Mouse (Mus musculus) colon, adult 2 months (tissue): ENCODE measurements around the gene Trappc6a. TPM values are rescaled to one million over a fixed set of nuclear protein-coding genes. Genes with fewer than 3 reads are reported as not detected.

ENCODE experiments used
- polyA plus RNA-seq: library from polyadenylated mRNA; depleted of rRNA; stranded (reverse); fragments of >200 nt; gene quantifications from 2 replicates; pipeline ENCODE4 v1.2.3, GENCODE M21; 2012; rRNA removed

The Trappc6a gene
- 218 and 235 TPM in 2 replicates for polyA plus RNA-seq

DNA sequence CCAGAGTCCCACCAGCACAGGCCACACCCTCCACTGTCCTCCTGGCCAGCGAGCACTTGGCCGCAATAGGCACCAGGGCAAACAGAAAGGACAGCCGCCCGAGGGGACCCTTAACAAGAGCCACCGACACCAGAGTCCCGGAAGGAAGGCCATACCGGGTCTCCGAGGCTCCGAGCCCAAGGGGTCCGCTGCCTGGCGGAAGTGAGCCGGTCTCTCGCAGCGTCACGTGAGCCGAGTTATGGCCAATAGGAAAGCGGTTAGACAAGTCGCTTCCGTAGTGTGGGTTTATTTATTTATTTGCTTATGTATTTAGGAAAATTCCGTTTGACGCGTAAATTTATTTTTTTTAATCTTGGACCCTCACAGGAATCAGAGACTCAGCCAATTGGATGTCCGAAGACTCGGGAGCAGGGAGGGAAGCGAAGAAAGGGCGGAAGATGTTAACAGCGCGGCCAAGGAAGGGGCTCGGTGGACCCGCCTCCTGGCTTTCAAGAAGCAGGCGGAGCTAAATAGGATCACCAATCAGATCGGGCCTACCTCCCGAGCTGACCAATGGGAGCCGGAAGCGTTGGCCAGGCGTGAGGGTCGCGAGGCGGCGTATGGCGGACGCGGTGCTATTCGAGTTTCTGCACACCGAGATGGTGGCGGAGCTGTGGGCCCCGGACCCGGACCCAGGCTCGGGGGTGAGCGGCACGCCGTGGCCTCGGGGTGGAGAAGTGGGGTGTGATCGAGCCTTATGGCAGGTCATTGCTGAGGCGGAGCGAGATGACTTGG is at the start of gene Trappc6a, which contains the start of gene Bloc1s3:
Gene Trappc6a, plus strand, starts transcription at position 246 of the 774 bp plus-strand sequence.
Gene Bloc1s3, minus strand, starts transcription at position 218 of the 774 bp plus-strand sequence.

DNA sequence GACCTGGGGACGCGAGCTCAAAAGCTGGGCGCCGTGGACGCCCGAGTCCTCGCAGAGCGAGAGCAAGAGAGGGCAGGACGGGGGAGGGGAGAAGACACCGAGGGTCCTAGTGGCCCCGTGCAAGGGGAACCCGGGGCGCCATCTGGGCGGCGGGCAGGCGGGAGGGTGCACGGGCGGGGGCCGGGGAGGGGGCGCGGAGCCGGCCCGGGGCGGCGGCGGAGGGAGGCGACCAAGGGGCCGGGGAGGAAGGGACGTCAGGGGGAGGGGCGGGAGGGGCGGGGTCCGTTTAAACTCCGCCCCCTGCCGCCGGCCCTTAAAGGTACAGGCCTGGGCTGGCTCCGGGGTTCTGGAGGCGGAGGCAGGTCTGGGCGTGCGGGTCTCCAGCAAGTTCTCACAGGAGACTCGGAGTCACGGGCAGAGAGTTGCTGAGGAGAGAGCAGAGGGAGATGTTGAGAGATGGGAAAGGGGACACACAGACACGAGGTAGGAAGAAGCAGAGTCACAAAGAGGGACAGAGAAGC is 49.5 kb upstream of the Trappc6a start, which contains the start of gene Mark4:
Gene Mark4, minus strand, starts transcription at position 231 of the 521 bp plus-strand sequence.

DNA sequence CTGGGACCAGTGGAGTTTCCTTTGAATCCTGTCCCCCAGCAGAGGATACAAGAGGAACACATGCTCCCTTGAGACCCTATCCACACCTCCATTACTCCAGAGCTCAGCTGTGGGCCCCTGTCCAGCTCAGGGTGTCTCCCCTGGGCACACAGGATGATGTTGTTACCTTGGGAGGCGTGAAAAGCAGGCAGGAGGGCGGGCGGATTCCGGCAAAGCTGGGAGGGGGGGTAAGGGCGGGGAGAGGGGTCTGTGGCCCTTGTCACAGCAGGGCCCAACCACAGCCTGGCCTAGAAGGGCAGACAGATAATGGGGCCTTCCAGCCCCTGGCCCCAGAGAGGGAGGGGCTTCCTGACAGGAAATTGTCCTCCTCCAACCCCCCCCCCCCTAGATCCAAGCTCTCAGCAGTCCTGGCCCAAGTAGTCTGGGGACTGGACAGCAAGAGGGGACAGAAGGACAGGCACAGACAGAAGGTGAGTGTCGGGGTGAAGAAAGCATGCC is 45.3 kb upstream of the Trappc6a start, which contains the start of gene Exoc3l2:
Gene Exoc3l2, plus strand, starts transcription at position 448 of the 498 bp plus-strand sequence.

DNA sequence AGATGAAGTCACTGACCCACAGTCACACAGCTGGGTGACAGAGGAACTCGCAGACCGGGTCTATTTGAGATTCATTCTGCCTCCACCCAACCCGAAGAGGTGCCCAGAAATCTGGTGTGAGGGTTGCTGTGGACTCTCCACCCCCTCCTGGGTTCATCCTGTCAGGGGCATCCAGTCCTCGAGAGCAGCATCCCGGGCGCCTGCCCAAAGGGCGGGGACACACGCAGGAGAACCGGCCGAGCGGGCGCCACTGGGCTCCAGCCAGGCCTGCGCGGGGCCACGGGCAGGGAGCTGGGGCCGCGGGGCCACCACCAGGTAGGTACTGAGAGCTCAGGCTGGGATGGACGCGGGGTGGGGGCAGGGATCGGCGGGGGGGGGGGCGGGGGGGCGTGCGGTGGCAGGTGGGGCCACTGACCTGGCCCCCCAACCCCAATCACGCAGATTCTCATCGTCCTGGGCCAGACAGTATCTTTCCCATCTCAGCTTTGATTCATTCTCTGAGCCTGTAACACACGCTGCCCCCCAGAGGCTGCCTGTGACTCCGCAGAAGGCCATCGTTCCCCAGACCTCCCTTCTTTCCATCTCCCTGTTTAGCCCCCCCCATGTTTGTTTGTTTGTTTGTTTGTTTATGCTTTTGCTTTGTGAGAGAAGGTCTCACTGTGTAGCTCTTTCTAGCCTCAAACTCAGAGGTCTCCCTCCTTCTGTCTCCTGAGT is 9.6 kb downstream of the Trappc6a start, which contains the start of gene Nkpd1:
Gene Nkpd1, plus strand, starts transcription at position 187 of the 714 bp plus-strand sequence.

DNA sequence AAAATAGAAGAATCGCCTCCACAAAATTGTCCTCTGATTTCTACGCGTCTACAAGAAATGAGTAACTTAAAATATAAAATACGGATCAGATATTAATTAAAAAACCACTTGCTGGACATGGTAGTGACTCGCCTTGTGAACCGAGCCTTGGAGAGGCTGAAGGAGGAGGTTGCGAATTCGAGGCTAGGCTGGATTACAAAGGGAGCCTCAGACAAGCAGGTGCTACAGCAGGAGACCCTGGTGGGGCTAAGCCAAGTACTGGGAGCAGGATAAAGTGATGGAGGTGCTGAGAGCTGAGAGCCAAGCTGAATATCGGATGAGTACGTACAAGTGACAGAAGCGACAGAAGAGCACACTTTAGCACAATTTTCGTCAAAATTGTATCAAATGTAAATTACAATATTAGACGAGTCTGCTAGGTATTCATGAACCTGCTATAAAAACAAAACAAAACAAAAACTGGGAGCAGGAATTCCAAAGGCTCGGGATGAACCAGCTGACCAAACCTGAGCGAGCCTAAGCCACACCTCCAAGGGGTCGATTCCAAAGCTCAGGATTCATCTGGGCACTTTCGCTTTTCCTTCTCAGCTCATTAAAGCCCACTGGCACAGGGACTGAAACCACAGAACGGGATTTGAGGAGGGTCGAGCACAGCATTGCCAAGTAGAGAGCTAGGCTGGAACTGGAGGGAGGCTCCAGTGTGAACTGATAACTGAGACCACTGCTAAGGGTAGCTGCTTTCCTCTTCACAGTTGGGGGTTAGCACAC is 54.6 kb downstream of the Trappc6a start, which contains the start of gene Ppp1r37:
Gene Ppp1r37, minus strand, starts transcription at position 434 of the 768 bp plus-strand sequence.

Other genes with a start within 250 kb of the Trappc6a start
- gene Vasp, start 236.6 kb upstream of the Trappc6a start, polyA plus RNA-seq: 569 and 685 TPM in 2 replicates
- 0.10 and 0.21 TPM in 2 replicates for gene Ppm1n, start 228.3 kb upstream of the Trappc6a start, polyA plus RNA-seq
- 28.0 and 34.1 TPM in 2 replicates for gene Rtn2, start 225.8 kb upstream of the Trappc6a start, polyA plus RNA-seq
- 3.1 and 6.7 TPM in 2 replicates for gene Fosb, start 198.3 kb upstream of the Trappc6a start, polyA plus RNA-seq
- gene Ercc1, start 163.6 kb upstream of the Trappc6a start, polyA plus RNA-seq: 26.1 and 33.2 TPM in 2 replicates
- gene Cd3eap, start 148.9 kb upstream of the Trappc6a start, polyA plus RNA-seq: 4.0 and 7.0 TPM in 2 replicates
- gene Ppp1r13l, start 148.6 kb upstream of the Trappc6a start, polyA plus RNA-seq: 14.6 and 20.3 TPM in 2 replicates
- gene Ercc2, start 126.4 kb upstream of the Trappc6a start, polyA plus RNA-seq: 47.1 and 56.1 TPM in 2 replicates
- gene Klc3, start 104.3 kb upstream of the Trappc6a start, polyA plus RNA-seq: 5.5 and 6.0 TPM in 2 replicates
- gene Ckm, start 103.6 kb upstream of the Trappc6a start, polyA plus RNA-seq: 78.9 and 126 TPM in 2 replicates
- gene Mark4, start 49.6 kb upstream of the Trappc6a start, polyA plus RNA-seq: 22.3 and 24.9 TPM in 2 replicates
- 7.9 and 11.1 TPM in 2 replicates for gene Exoc3l2, start 45.1 kb upstream of the Trappc6a start, polyA plus RNA-seq
- gene Bloc1s3, start within 50 bp of the Trappc6a start, polyA plus RNA-seq: 19.5 and 30.0 TPM in 2 replicates
- gene Nkpd1, start 9.4 kb downstream of the Trappc6a start, polyA plus RNA-seq: 2.2 and 2.3 TPM in 2 replicates
- gene Ppp1r37, start 54.7 kb downstream of the Trappc6a start, polyA plus RNA-seq: 191 and 212 TPM in 2 replicates
- 2.8 and 2.9 TPM in 2 replicates for gene Zfp296, start 68.9 kb downstream of the Trappc6a start, polyA plus RNA-seq
- gene Gemin7, start 69.2 kb downstream of the Trappc6a start, polyA plus RNA-seq: 109 and 138 TPM in 2 replicates
- 149 and 153 TPM in 2 replicates for gene Clasrp, start 96.1 kb downstream of the Trappc6a start, polyA plus RNA-seq
- 78.7 and 93.0 TPM in 2 replicates for gene Relb, start 121.0 kb downstream of the Trappc6a start, polyA plus RNA-seq
- gene Clptm1, start 156.6 kb downstream of the Trappc6a start, polyA plus RNA-seq: 143 and 159 TPM in 2 replicates
- gene Apoc2, start 169.5 kb downstream of the Trappc6a start, polyA plus RNA-seq: 35.5 and 39.0 TPM in 2 replicates
- gene Gm44805, start 173.0 kb downstream of the Trappc6a start, polyA plus RNA-seq: not detected in 2 replicates
- gene Apoc4, start 173.1 kb downstream of the Trappc6a start, polyA plus RNA-seq: 0.49 and 1.3 TPM in 2 replicates
- 0.65 and 1.6 TPM in 2 replicates for gene Apoc1, start 184.3 kb downstream of the Trappc6a start, polyA plus RNA-seq
- 734 and 810 TPM in 2 replicates for gene Apoe, start 190.8 kb downstream of the Trappc6a start, polyA plus RNA-seq
- gene Tomm40, start 207.0 kb downstream of the Trappc6a start, polyA plus RNA-seq: 106 and 114 TPM in 2 replicates
- 167 and 177 TPM in 2 replicates for gene Nectin2, start 242.1 kb downstream of the Trappc6a start, polyA plus RNA-seq